Mouse (Mus musculus): Measurements from ENCODE around the gene Zfp597. TPM values are rescaled to one million over a fixed set of nuclear protein-coding genes. Genes with fewer than 3 reads are reported as not detected.

Zfp597 gene
- polyA plus RNA-seq (2012; rRNA removed; ENCODE audit: low replicate concordance): 0.78 and 0.83 TPM in 2 replicates

DNA sequence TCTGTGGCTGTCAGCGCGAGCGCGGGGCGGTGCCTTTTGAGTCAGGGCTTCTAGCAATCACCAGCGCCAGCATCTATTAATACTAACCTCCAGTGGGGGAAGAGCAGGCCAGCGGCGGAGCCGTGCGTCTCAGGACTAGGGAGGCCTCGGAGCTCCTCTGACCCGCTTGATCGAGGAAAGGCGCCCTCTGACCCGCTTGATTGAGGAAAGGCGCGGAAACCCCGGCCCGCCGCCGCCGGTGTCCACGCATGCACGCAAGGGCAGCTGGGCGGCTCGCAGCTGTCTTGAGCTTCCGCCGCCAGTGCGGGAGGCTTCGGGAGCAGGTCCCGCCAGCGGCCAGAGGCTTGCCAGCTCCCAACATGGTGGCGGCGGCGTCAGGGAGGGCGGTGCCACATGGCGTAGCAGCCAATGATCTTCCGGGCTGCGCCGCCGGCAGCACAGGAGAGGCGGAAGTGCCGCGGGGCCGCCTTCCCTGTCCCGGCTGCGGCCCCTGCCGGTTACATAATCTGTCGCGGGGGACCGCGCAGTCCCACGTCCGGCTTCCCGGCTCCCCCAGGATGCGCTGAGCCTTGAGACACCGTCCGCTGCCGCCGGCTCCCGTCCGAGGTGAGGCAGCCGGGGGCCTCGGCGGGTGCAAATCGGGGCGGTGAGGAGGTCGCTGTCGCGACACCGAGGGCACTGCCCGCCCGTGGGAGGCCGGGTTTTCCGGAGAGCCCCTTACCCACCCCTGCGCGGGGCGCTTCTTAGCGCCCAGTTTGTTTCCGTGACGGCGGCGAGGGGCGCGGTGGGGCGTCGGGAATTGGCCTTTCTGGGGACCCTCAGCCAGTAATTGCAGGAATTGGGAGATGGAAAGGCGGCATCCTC lies at the start of gene Zfp597, which contains the start of gene Gm20695:
Zfp597 (minus strand) TSS at position 361 of the 864 bp plus-strand sequence.
Gm20695 (plus strand) TSS at position 448 of the 864 bp plus-strand sequence.

DNA sequence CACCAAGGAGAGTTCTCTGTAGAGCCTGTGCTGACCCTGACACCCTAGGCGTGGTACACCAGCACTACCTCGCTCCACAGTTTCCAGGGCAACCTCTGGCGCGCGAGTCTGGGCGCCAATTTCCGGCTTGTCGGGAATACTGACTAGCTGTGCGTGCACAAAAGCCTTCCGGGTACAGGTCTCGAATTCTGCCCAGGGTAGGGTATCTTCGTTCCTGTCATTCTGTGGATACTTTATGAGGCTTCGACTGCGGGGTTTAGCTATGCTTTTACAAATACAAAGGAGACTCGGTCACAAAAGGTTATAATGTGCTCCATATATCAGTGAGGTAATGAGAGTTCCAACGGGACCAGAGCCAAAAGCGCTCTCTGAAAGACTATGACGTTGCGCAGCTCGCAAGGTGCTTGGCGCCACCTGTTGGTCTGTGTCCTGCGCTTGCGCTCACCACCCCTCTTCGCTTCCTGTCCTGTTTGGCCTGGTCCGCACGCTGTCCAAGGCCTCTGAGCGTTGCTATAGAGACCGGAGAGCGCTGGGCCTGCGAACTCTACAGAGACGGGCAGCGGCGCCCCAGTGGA lies 24.3 kb upstream of the Zfp597 start, which contains the start of the genes 1700037C18Rik and Cluap1:
1700037C18Rik (minus strand) TSS at position 153 of the 575 bp plus-strand sequence.
Cluap1 (plus strand) TSS at position 265 of the 575 bp plus-strand sequence.

DNA sequence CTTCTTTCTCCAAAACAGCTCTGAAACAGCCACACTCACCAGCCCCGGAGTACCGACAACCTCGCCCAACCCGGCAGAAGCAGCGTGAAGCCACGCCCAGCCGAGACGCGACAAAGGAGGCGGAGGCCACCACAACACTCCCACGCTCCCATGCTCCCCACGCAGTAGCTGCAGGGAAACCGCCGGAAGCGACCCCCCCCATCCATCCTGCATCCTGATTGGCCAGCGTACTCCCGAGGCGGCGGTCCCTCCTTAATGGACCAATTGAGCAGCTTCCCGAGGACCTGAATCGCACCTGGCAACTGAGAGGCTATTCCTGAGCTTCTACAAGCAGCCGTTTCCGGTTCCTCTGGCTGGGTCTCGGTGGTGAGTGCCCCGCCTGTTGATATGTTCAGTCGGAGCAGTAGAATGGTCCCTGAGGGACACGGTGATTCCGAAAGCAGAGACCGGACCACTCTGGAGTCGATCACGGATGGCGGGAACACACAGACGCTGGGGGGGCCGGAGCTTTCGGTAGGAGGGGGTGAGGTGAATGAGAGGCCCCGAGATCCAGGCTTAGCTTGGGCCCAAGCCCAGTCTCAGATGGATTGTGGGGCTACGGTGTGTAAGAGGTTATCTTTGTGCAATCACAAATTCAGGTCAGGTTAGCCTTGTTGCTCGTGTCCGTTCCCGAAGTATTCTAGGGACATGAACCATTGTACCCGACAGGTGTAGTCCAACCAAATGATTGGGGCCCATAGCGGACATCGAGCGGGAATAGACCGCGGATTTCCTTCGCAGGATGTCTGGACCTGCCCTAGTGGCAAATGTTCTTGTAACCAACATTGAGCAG lies 11.9 kb downstream of the Zfp597 start, which contains the start of gene Naa60:
Naa60 (plus strand) TSS at position 160 of the 832 bp plus-strand sequence.

DNA sequence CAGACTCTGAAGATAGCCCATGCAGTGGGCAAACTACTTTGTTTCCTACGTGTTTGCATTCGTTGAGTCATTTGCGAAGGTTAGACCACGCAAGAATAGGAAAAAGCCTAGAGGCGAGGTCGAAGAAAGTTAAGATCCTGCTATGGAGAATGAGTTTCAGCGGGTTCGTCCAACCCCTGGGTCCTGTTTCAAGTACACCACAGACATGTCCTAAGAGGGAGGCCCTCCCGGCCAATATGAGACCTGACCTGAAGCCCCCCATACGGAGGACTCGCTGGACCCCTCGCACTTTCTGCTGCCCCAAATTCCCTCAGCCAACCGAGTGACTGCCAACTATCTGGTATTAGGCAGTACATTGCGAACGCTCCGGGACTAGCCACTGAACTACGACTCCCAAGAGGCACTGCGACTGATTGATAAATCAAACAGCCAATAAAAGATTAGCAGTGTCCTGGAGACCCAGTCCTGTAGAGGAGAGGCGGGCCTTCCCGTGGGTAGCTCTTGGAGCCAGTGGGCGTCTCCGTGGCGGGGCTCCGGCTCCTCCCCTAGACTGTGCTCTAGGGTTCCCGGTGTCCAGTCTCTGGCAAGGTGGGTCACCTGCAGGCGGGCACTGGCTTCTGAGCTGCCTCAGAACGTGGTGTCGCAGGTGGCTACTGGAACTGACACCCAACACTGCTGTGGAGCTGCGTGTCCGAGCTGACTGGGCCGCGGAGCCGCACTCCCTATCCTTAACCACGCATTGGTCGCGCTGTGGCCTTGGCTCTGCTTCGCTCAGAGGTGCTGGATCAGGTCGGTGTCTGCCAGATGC lies 37.4 kb downstream of the Zfp597 start, which contains the start of gene Zfp174:
Zfp174 (plus strand) TSS at position 558 of the 808 bp plus-strand sequence.

GRCm38 (mm10) chr16:3830588-3831109 lies 53.7 kb downstream of the Zfp597 start, which contains the start of gene Olfr15:
Olfr15 (plus strand) TSS chr16:3830878.

Other genes starting within 250 kb of the Zfp597 start
- gene Mefv, start 166.5 kb downstream of the Zfp597 start, polyA plus RNA-seq (2012; rRNA removed; ENCODE audit: low replicate concordance): 0.05 and 0.25 TPM in 2 replicates
- gene Zfp263, start 140.5 kb downstream of the Zfp597 start, polyA plus RNA-seq (2012; rRNA removed; ENCODE audit: low replicate concordance): 3.8 and 5.0 TPM in 2 replicates
- gene Olfr15, start 53.7 kb downstream of the Zfp597 start, polyA plus RNA-seq (2012; rRNA removed; ENCODE audit: low replicate concordance): not detected in 2 replicates
- gene Zfp174, start 37.3 kb downstream of the Zfp597 start, polyA plus RNA-seq (2012; rRNA removed; ENCODE audit: low replicate concordance): 0.18 and 0.47 TPM in 2 replicates
- 63.9 and 68.5 TPM in 2 replicates for gene Naa60, start 12.2 kb downstream of the Zfp597 start, polyA plus RNA-seq (2012; rRNA removed; ENCODE audit: low replicate concordance)
- not detected in 2 replicates for gene Gm20695, start 87 bp upstream of the Zfp597 start, polyA plus RNA-seq (2012; rRNA removed; ENCODE audit: low replicate concordance)
- gene 1700037C18Rik, start 24.1 kb upstream of the Zfp597 start, polyA plus RNA-seq (2012; rRNA removed; ENCODE audit: low replicate concordance): 9.4 and 13.7 TPM in 2 replicates
- gene Cluap1, start 24.2 kb upstream of the Zfp597 start, polyA plus RNA-seq (2012; rRNA removed; ENCODE audit: low replicate concordance): 2.4 and 3.1 TPM in 2 replicates
- gene Nlrc3, start 92.1 kb upstream of the Zfp597 start, polyA plus RNA-seq (2012; rRNA removed; ENCODE audit: low replicate concordance): 3.6 and 3.9 TPM in 2 replicates
- 20.3 and 32.0 TPM in 2 replicates for gene Slx4, start 119.2 kb upstream of the Zfp597 start, polyA plus RNA-seq (2012; rRNA removed; ENCODE audit: low replicate concordance)
- gene Dnase1, start 152.4 kb upstream of the Zfp597 start, polyA plus RNA-seq (2012; rRNA removed; ENCODE audit: low replicate concordance): 28.5 and 730 TPM in 2 replicates
- 38.8 and 80.8 TPM in 2 replicates for gene Trap1, start 193.3 kb upstream of the Zfp597 start, polyA plus RNA-seq (2012; rRNA removed; ENCODE audit: low replicate concordance)